Mouse (Mus musculus): ENCODE data around the gene Prdm2. TPM values are rescaled to one million over a fixed set of nuclear protein-coding genes. Genes with fewer than 3 reads are reported as not detected.

Prdm2 gene
- polyA plus RNA-seq (2017; shearing (Covaris generic)): 10 to 100 TPM; 23.2 to 33.9 (median 28.8) TPM

- ATAC-seq: peak; percentile 40
Measured at GRCm38 (mm10) chr4:143212341-143213174, at the start of gene Prdm2. Prdm2 (minus strand) TSS chr4:143212995.

DNA sequence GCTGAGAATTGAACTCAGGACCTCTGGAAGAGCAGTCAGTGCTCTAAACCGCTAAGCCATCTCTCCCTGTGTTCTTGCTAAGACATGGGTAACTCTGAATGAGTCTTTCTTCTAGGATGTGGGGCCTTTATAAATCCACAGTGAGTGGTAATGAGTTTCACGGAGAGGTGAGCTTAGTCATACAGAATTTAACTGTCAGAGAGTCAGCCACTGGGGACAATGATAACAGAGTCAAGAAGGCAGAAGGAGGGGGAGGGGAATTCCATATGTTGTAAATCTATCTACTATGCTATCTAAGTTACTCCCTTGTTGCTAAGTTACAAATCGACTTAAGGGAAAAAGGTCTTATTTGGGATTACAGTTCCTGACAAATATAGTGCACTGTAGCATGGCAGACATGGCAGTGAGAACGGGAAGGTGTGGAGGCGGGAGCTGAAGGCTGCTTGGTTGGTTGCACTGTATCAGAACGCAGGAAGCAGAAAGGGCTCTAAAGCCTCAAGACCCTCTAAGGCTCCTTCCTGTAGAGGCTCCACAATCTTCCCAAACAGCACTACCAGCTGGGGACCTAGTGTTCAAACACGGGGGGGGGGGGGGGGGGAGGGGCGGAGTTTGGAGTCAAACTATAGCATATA lies 47.0 kb upstream of the Prdm2 start:
- ATAC-seq: no peak

DNA sequence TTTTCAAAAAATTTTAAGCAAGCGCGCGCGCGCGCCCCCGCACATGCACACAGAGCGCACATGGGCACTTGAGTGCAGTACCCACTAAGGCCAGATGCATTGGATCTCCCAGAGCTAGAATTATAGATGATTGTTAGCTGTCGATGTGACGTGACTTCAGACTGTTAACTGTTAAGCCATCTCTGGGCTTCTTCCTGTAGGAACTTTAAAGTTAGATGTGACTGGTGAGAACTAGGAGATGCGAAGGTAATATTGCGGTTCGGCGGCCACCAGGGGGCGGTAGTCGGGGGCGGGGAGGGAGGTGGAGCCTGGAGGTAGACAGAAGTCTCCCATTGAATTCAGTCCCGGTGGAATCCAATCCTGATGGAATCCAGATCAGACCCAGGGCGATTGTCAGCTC lies 45.7 kb upstream of the Prdm2 start:
- ATAC-seq: no peak

- no peak for ATAC-seq
Measured at GRCm38 (mm10) chr4:143257971-143258370, 45.2 kb upstream of the Prdm2 start.

DNA sequence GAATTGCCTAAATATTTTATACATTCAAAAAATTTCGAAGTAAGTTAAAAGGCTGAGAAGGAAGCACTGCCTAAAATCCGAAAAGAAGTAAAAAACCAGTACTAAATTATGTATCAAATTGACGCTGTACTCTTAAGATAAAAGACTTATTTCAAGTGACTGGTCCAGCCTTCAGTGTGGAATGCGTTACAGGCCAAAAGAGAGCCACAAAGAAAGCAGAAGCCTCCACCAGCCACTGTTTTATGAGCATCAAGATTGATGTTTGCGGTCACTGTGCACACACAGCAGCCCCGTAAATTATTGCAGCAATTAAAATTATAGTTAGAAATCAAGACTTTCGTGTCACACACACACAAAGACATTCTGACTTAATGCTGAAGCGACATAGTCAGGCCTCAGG lies 42.7 kb upstream of the Prdm2 start:
- ATAC-seq: no peak

DNA sequence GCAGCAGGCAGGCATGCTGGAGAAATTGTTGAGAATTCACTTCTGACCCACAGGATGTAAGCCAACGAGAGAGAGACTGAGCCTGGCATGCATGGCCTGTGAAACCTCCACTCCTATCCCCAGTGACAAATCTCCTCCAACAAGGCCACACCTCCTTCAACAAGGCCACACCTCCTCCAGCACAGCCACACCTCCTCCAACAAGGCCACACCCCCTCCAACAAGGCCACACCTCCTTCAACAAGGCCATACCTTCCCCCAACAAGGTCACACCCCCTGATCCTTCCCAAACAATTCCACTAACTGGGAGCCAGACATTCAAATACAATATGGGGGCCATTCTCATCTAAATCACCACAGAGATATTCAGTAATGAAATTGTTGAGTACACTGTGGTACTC lies 40.6 kb upstream of the Prdm2 start:
- no peak for ATAC-seq

- no peak for ATAC-seq
Measured at GRCm38 (mm10) chr4:143248050-143248449, 35.3 kb upstream of the Prdm2 start.

GRCm38 (mm10) chr4:143241294-143241693 lies 28.5 kb upstream of the Prdm2 start:
- no peak for ATAC-seq

- no peak for ATAC-seq
Measured at GRCm38 (mm10) chr4:143239615-143240201, 26.9 kb upstream of the Prdm2 start.

DNA sequence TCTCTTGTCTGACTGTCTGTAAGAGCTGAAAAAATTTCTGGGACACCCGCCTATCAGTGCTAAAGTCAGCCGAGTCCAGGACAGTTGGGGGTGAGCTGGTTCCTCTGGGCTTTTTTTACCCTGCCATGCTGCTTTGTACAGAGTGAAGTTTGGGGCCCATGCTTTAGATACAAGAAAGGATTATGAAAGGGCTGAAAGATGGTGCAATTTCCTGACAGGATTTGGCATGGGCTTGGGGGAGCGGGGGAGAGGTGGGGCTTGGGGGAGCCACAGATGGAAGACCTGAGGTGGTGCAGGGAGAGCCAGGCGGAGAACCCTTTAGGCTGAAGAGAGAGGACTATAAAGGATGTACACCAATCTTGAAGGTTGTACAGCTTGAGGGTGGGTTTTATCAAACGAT lies 26.3 kb upstream of the Prdm2 start:
- ATAC-seq: no peak

DNA sequence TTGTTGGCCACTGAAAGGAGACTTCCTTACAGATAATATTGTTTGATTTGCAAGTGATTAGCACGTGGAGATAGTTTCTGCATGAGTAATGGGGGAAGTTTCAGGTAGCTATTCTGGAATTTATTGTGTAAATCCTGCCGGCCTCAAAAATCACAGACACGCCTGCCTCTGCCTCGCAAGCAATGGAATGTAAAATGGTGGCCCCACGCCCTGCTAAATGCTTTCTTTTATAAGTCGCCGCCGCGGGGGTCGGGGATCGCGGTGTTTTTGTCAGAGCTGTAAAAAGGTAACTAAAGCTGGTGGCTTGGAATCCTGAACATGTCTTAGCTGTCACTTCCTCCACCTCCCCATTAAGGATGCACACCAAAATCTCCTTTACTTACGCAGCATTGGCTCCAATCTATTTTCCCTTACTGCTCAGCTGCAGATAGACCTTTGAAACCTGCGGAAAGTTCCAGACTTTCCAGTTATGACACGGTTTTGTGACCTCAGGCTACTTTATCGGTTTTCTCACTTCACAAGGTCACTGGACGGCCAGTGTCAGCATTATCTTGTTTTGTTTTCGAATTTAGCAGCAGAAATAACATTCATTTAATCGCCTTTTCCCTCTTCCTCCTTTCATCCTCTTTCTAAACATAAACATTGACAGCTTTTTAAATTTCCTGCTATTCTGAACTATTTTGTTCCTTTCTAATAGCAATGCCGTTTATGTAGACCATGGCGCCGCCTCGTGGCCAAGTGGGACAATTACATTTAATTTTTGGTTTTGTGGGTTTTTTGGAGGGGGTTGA lies 25.6 kb upstream of the Prdm2 start:
- ATAC-seq: peak; percentile 56

DNA sequence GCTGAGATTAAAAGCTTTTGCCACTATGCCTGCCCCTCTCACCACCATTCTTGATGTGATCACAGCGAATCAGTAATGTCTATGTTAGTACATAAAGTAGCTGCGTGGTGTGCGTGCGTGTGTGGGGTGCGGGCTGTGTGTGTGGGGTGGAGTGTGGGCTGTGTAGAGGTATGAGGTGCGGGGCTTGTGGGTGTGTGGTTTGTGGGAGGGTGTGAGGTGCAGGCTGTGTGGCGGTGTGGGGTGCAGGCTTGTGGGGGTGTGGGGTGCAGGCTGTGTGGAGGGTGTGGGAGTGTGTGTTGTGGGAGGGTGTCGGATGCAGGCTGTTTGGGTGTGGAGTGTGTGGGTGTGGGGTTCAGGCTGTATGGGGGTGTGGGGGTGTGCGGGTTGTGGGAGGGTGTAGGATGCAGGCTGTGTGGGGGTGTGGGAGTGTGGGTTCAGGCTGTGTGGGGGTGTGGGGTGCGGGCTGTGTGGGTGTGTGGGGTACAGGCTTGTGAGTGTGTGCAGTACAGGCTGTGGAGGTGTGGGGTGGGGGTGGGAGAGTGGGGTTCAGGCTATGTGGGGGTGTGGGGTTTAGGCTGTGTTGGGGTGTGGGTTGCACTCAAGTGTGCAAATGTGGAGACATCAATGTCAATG lies 19.1 kb upstream of the Prdm2 start:
- no peak for ATAC-seq

DNA sequence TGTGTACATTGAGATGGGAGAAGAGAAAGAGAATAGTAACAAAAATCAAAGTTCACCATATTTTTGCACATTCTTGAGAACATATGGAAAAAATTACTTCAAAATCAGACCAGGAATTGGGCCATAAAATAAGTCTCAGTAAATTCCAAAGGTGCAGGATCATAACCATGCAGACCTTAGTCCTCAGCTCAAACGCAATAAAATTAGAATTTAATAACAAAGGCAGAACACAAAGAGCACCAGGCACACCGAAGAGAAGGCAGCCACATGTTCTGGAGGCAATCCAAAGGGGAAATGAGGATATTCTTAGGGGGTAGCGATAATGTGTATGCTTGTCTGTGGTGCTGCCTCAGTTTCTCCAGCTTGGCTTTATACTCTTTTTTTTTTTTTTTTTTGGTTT lies 18.3 kb upstream of the Prdm2 start:
- no peak for ATAC-seq

DNA sequence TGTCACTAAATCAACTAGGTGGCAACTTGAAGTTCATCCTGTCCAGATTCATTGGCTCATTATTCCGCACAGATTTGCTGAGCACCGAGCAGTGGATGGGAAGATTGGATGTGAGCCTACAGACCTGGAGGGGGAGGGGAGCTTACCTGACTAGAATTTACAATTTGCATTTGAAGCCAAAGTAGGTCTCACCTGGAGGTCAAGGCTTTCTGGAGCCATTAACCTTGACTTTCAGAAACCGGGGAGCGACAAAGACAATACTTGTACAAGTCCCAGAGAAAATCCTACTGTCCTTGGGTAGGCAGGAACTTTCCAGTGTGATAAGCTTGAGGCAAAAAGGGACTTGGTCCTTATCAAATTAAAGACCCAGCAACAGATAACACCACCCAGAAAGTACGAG lies 15.2 kb upstream of the Prdm2 start:
- ATAC-seq: no peak

DNA sequence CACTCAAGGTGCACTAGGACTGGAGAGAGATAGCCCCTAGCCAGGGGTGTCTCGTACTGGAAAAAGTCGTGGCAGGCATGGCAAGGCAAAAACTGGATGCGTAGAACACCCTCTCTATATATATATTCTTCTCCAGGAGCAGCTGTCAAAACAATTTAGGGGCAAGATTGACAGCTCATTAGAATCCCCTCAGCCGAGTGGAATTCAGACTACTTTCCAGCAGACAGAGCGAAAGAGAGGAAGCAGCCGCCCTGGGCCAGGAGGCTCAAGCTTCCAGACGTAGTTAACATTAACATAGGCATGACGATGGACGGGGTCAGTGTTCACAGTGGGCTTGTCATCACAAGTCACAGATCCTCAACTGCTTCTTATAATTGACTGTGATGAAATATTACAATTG lies 13.1 kb upstream of the Prdm2 start:
- no peak for ATAC-seq

DNA sequence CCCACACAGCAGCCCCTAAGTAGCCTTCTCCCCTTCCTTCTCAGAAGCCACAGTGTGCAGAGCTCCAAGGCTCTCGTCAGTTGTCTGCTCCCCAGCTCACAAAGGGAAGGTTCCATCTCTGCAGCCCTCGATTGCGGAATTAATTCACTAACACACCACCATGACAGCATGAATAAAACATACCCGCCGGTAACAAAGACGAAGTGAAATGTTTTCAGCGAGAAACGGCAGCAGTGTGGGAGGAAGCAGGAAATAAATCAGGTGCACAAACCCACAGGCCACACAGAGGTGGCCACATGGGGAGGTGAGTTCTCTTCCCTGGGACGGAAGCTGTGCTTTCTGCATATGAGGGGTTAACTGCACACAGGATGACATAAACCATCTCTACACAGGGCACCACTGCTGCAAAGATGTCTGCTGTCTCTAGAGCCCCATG lies 6.5 kb upstream of the Prdm2 start:
- peak; percentile 97 for ATAC-seq

DNA sequence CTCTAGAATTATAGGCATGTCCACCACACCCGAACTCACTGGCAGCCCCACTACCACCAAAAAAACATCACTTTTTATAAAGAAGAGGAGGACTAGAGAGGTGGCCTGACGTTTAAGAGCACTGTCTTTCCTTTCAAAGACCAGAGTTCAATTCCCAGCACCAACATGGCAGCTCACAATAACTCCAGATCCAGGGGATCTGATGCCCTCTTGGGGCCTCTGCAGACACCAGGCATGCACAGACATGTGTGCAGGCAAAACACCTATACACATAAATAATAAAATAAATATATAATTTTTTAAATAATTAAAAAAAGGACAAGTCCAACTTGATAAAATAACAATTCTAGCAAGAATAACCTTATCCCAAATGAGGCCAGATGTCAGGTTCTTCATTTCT lies 6.1 kb upstream of the Prdm2 start:
- ATAC-seq: no peak

DNA sequence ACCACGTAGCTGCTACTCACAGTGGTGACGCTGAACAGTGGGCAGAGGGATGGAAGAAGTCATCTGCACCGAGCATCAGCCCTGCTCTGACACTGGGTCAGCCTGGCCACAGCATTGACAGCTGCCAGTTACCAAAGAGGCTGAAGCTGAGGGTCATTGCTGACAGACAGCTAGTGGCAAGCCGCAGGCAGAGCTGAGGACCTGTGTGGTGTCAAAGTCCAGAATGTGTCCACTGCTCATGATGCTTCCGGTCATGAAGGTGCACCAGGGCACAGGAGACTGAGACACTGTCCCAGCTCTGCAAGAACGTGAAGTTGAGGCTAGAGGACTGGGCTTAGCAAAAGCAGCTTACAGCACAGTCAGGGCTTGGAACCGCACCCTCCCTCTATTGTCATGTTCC lies 4.4 kb upstream of the Prdm2 start:
- no peak for ATAC-seq

GRCm38 (mm10) chr4:143214221-143214797 lies 1.5 kb upstream of the Prdm2 start:
- no peak for ATAC-seq

DNA sequence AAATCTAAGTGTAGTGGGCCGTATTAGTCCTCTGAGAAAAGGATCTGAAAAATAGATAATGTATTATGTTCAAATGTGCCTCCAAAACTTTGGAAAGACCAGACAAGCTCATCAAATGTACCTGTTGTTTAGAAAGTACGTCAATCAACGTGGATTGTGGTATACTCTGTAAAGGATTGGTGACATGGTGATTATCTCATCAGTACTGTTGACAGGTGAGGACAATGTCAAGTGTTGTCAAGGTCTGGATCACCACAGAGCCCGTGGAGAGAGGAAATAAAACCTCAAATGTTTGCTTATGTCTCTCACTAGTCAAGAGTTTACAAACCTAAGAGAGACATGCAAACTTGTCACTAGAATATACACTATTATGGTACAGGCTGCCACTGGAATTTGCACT lies 776 bp upstream of the Prdm2 start:
- no peak for ATAC-seq

DNA sequence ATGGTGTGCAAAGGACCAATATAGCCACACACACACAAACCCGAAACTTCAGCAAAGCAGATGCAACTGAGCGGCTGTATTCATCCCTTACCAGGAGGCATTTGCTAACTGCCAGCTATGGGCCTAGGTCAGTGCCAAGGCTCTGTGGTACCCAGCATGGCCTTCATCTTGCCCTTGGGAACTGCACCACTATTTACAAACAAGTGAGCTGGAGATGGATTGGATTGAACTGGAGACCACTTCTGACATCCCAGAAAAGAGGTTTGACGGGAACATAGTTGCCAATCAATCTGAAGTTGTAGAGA lies 332 bp upstream of the Prdm2 start:
- peak; percentile 6 for ATAC-seq

- ATAC-seq: peak; percentile 43
Measured at GRCm38 (mm10) chr4:143211584-143212340, 1.0 kb downstream of the Prdm2 start.

Measured in inflammation-experienced regulatory T-cells, adult 6 months (primary cell).